Comparison of ENCODE assay signal across 29 mouse cellular contexts in the genomic region with DNA sequence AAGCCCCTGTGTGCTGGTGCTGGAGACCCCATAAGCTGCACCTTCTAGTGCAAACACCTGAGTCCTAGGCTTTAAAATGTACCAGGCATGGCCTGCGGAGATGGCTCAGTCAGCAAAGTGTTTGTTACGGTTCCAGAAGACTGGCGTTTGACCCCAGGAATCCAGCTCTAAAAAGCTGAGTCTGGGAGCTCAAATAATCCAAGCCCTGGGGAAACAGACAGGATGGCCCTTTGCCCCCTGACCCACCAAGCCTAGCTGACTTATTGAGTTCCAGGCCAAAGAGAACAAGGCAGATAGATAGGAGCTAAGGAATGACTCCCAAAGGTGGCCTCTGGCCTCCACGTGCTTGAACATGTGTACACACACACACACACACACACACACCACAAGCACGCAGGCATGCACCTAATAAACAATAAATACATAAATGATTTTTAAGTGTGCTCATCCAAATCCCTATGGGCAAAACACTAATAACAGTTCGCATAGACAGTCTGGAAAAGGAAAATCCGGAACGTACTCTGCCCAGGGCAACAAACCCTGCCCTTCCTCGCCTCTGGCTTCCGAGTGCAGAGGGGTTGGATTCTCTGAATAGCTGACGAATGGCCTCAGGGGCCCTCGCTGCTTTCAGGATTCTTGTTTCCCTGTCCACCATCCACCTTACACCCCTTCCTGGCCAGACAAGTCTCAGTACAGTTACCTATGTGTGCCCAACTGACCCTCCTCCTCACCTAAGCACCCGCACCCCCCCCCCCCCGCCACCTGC. TPM values are rescaled to one million over a fixed set of nuclear protein-coding genes. Genes with fewer than 3 reads are reported as not detected.
DNase-seq lines count a peak whose midpoint lies in the region; ATAC-seq and TF ChIP-seq lines count a peak whose summit lies in the region.
"Had no signal": no experiment of that assay in that cellular context is flagged by ENCODE, and none has a peak within 500 bp of the region (broad histone marks: within the 10 kb centered on the region; RNA-seq: fewer than 3 reads in every experiment).

No protein-coding gene starts in this region.

- DNase-seq in embryo, embryonic 10.5 days (ENCODE audit: low spot score) = peak; percentile 30
- no peak for DNase-seq in embryo, embryonic 11 days
- DNase-seq in kidney, adult 8-10 months = peak; percentile 76
- peak; percentile 35 for DNase-seq in embryonic facial prominence, embryonic 10.5 days (ENCODE audit: low spot score)
- peak; percentile 59 for DNase-seq in kidney, postnatal 14 days
- DNase-seq in gastrocnemius, adult 2 months = no peak
- no peak for DNase-seq in frontal cortex, postnatal 36 days (ENCODE audit: low spot score in 2 of 2)
- DNase-seq: adrenal gland, adult 8-10 months; cerebellum, adult 11 months; cerebellum, adult 9-10 months; cerebellum, postnatal 36 days; gastrocnemius, postnatal 25 days; heart, adult 11 months; liver, embryonic 13.5 days had no signal

- no peaks in the 10 kb centered on the region for H3K4me1 ChIP-seq in kidney, embryonic 16.5 days (ENCODE audit: insufficient read depth, low read length)
- H3K4me1 ChIP-seq in embryonic facial prominence, embryonic 10.5 days = peaks cover 22% of the 10 kb centered on the region
- H3K4me1 ChIP-seq: forebrain, embryonic 13.5 days; heart, embryonic 15.5 days; lung, embryonic 15.5 days; neural tube, embryonic 12.5 days; stomach, embryonic 15.5 days had no signal

- intact Hi-C loops in gastrocnemius, adult 2 months (cut with DNase I) = no loop called here

- H3K4me2 ChIP-seq in kidney, embryonic 16.5 days (replicated peaks; ENCODE audit: low read depth, low read length) = no peak overlapping the region
- H3K4me2 ChIP-seq: forebrain, embryonic 13.5 days; heart, embryonic 15.5 days; hindbrain, embryonic 12.5 days; limb, embryonic 12.5 days; liver, embryonic 13.5 days; lung, embryonic 15.5 days; neural tube, embryonic 12.5 days; stomach, embryonic 15.5 days had no signal

- H3K4me3 ChIP-seq in kidney, embryonic 16.5 days (ENCODE audit: low read length) = no peak overlapping the region
- no peak overlapping the region for H3K4me3 ChIP-seq in embryonic facial prominence, embryonic 10.5 days
- no peak overlapping the region for H3K4me3 ChIP-seq in gastrocnemius, adult 2 months
- H3K4me3 ChIP-seq: forebrain, embryonic 13.5 days; heart, embryonic 10.5 days; heart, embryonic 15.5 days; hindbrain, embryonic 12.5 days; layer of hippocampus, adult 2 months; left cerebral cortex, adult 2 months; limb, embryonic 12.5 days; liver, embryonic 13.5 days; lung, embryonic 15.5 days; midbrain, embryonic 10.5 days; myocyte; neural tube, embryonic 12.5 days; stomach, embryonic 15.5 days had no signal

- ATAC-seq in kidney, embryonic 16.5 days (ENCODE audit: low FRiP score, low TSS enrichment) = no peak
- ATAC-seq: forebrain, embryonic 13.5 days; intestine, embryonic 16.5 days had no signal

- no peak overlapping the region for H3K27ac ChIP-seq in kidney, embryonic 16.5 days (ENCODE audit: low read length)
- no peak overlapping the region; the same call in 1 of the 2 replicates for H3K27ac ChIP-seq in embryonic facial prominence, embryonic 10.5 days (replicated peaks)
- no peak overlapping the region for H3K27ac ChIP-seq in gastrocnemius, adult 2 months
- H3K27ac ChIP-seq: forebrain, embryonic 13.5 days; heart, embryonic 10.5 days; heart, embryonic 15.5 days; hindbrain, embryonic 12.5 days; layer of hippocampus, adult 2 months; left cerebral cortex, adult 2 months; limb, embryonic 12.5 days; liver, embryonic 13.5 days; lung, embryonic 15.5 days; midbrain, embryonic 10.5 days; neural tube, embryonic 12.5 days; stomach, embryonic 15.5 days had no signal

- no peaks in the 10 kb centered on the region for H3K36me3 ChIP-seq in kidney, embryonic 16.5 days (ENCODE audit: insufficient read depth, low read length)
- H3K36me3 ChIP-seq in embryonic facial prominence, embryonic 10.5 days (replicated peaks) = no peaks in the 10 kb centered on the region
- H3K36me3 ChIP-seq: G1E; heart, embryonic 10.5 days; heart, embryonic 15.5 days; hindbrain, embryonic 12.5 days; limb, embryonic 12.5 days; liver, embryonic 13.5 days; lung, embryonic 15.5 days; midbrain, embryonic 10.5 days; neural tube, embryonic 12.5 days; stomach, embryonic 15.5 days had no signal

- H3K27me3 ChIP-seq in kidney, embryonic 16.5 days (ENCODE audit: insufficient read depth, low read length) = no peaks in the 10 kb centered on the region
- 0 out of 2 replicates have a peak, but pooled peaks cover 7% of the 10 kb centered on the region for H3K27me3 ChIP-seq in embryonic facial prominence, embryonic 10.5 days (replicated peaks; ENCODE audit: low read depth, poor library complexity, severe bottlenecking)
- H3K27me3 ChIP-seq: forebrain, embryonic 13.5 days; limb, embryonic 12.5 days; liver, embryonic 13.5 days; neural tube, embryonic 12.5 days; stomach, embryonic 15.5 days had no signal

- 53% methylated on average over 14 of the region's 14 CpGs for WGBS in kidney, embryonic 16.5 days
- WGBS in embryonic facial prominence, embryonic 10.5 days = 45% methylated on average over 14 of the region's 14 CpGs

- TF ChIP-seq CTCF in gastrocnemius, adult 2 months (IDR thresholded peaks at IDR 0.05) = no peak

- H3K9me3 ChIP-seq in kidney, embryonic 16.5 days (ENCODE audit: low read length) = no peaks in the 10 kb centered on the region
- no peaks in the 10 kb centered on the region for H3K9me3 ChIP-seq in embryonic facial prominence, embryonic 10.5 days
- H3K9me3 ChIP-seq: forebrain, embryonic 13.5 days; G1E; heart, embryonic 10.5 days; heart, embryonic 15.5 days; hindbrain, embryonic 12.5 days; limb, embryonic 12.5 days; liver, embryonic 13.5 days; lung, embryonic 15.5 days; midbrain, embryonic 10.5 days; neural tube, embryonic 12.5 days; stomach, embryonic 15.5 days had no signal

- no peak overlapping the region for H3K9ac ChIP-seq in kidney, embryonic 16.5 days (replicated peaks; ENCODE audit: low read length)
- H3K9ac ChIP-seq: forebrain, embryonic 13.5 days; heart, embryonic 15.5 days; hindbrain, embryonic 12.5 days; limb, embryonic 12.5 days; liver, embryonic 13.5 days; lung, embryonic 15.5 days; neural tube, embryonic 12.5 days; stomach, embryonic 15.5 days had no signal

RNA-seq across cellular contexts. Expression of gene Ass1, which starts 32.3 kb away (rescaled TPM):
- 130 and 164 TPM in 2 replicates for polyA plus RNA-seq in kidney, embryonic 16.5 days (2015; fragmentation: Nextera tagmentation; extraction: Ambion mirVana)
- polyA plus RNA-seq in embryonic facial prominence, embryonic 10.5 days (2016; fragmentation: Nextera tagmentation; extraction: Ambion mirVana) = 13.0 and 16.1 TPM in 2 replicates
- total RNA-seq in gastrocnemius, adult 2 months (2021) = 1 to 10 TPM; 2.6 to 3.9 TPM
- total RNA-seq: G1E had no signal
- polyA plus RNA-seq: G1E had no signal

Comparison
In these comparisons a context has a peak if more than half of its experiments do, and no peak if none do; other contexts are left out.
1. DNase-seq: peak in embryo, embryonic 10.5 days (single experiment), kidney, adult 8-10 months (2 of 2), embryonic facial prominence, embryonic 10.5 days (single experiment) and kidney, postnatal 14 days (single experiment); none in embryo, embryonic 11 days (single experiment), gastrocnemius, adult 2 months (single experiment) and frontal cortex, postnatal 36 days (0 of 2).